Mouse (Mus musculus) lung, postnatal 0 days (tissue): ENCODE measurements at regions not wholly inside any gene's neighbourhood (a gene's known extent, or its start where the extent isn't known, plus 50 kb on each side); places are given as distances from the start of the nearest gene placed in this dataset.

Experiments
- CTCF ChIP-seq: IDR thresholded peaks from 2 replicates; pipeline ENCODE4 v1.5.1; 2016; ENCODE audit warnings: antibody characterized with exemption, mild to moderate bottlenecking
- EP300 ChIP-seq: IDR thresholded peaks from 2 replicates; pipeline ENCODE4 v1.6.1; 2016; ENCODE audit warnings: antibody characterized with exemption, mild to moderate bottlenecking, control low read depth

- TF ChIP-seq CTCF (no peak), EP300 (no peak)
Measured at GRCm38 (mm10) chr1:64418567-64418966, 113.9 kb upstream of the Creb1 start.
